Mouse (Mus musculus): ENCODE results near the gene Il15ra. TPM values are rescaled to one million over a fixed set of nuclear protein-coding genes. Genes with fewer than 3 reads are reported as not detected.

Il15ra gene
- total RNA-seq, 2 experiments from 2014 or later: 3.8 to 6.9 TPM

GRCm38 (mm10) chr2:11771701-11772100 is 66.6 kb downstream of the Il15ra start:
- DNase-seq (ENCODE audit: low spot score in 2 of 2): no peak
- intact Hi-C loops (cut with DNase I): no loop called here

DNA sequence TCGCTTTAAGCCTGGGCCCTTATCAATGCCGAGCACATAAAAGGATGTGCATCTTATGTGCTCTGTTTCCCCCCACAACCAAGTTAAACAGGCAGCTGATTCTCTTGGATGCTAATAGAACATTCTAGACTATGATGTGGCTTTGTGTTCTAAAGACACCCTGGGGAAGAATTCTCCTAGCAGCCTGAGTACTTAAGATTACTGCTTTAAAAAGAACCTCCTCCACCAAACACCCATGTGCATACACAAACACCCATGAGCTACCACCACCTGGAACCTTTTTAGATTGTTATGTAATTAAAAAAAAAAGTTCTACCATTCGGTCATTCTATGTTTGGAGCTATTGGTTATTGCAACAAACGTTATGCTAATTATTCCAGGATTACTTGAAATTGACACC is 67.3 kb downstream of the Il15ra start:
- intact Hi-C loops (cut with DNase I): no loop called here
- peak in 1 of 2 experiments; percentile 44 for DNase-seq (ENCODE audit: low spot score in 2 of 2)

GRCm38 (mm10) chr2:11774426-11774825 is 69.3 kb downstream of the Il15ra start:
- intact Hi-C loops (cut with DNase I): no loop called here
- no peak for DNase-seq (ENCODE audit: low spot score in 2 of 2)

DNA sequence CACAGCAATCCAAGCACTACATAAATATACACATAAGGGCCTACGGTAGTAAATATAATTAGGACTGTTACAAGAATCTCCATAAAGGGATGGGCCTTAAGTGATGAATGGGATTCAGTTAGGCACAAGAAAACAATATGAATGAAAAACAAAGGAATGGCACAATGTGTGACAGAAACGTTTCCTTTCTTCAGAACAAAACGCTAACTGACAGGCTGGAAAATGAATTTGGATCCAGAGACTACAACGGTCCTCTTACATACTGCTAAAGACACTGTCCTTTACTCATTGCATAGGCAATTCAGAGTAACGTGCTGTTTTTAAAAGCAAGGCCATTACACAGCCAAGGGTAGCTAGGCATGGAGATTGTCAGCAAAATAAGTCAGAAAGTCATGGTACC is 70.0 kb downstream of the Il15ra start:
- no peak for DNase-seq (ENCODE audit: low spot score in 2 of 2)
- intact Hi-C loops (cut with DNase I): no loop called here

- DNase-seq (ENCODE audit: low spot score in 2 of 2): no peak
- intact Hi-C loops (cut with DNase I): no loop called here
These were observed 71.3 kb downstream of the Il15ra start for GRCm38 (mm10) chr2:11776415-11776814.

DNA sequence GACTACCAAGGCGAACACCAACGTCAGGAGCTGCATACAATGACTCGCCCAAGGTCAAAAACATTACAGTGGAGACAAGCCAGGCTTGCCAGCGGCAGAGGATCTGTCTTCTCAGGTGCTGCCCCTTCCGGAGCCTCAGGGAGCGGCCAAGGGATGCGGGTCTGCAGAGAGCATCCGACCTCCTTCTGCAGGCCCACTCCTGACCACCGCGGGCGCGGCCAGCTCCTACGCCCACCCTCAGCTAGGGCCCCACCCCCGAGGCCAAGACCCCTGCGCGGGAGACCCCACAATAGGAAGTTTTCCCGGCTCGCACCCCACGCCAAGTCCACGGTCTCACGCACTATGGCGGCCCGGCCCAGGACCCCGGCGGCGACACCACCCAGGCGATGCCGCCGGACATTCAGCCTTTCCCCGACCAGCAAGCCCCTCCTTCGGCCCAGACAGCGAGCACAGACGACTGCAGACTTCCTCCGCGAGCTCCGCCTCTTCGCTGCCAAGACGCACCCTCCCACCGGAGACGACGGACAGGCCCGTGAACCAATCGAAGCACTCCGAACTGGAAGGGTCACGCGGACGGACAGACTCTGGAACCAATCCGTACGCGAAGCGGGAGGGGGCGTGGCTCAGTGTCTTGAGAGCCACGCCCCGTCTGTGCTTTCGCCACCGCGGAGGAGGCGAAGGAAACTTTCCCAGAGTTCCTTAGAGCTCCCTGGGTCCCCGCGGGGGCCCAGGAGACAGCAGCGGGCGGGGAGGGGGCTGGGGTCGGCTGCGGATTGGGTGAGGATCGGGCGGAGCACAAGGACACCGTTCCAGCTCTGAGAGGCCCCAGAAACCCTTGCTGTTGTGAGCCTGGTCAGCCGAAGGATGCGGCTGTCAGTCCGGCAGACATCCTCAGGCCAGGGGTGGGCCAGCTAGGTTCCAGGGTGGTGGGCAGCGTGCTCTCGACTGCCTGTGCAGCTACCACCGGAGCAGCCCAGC is 72.3 kb downstream of the Il15ra start, which contains the start of the genes Fbh1 and Ankrd16:
Gene Fbh1 (minus strand): TSS at position 492 of the 978 bp plus-strand sequence.
Gene Ankrd16 (plus strand): TSS at position 786 of the 978 bp plus-strand sequence.
- peak; percentile 100 for DNase-seq (ENCODE audit: low spot score in 2 of 2)
- intact Hi-C loops (cut with DNase I): no loop called here

- peak; percentile 79 to 83 for DNase-seq (ENCODE audit: low spot score in 2 of 2)
- intact Hi-C loops (cut with DNase I): no loop called here
These were observed 73.2 kb downstream of the Il15ra start for GRCm38 (mm10) chr2:11778087-11778823.

Other genes starting within 250 kb of the Il15ra start
- 10 to 100 TPM; 18.1 to 28.5 TPM for gene Pfkfb3, start 151.2 kb upstream of the Il15ra start, total RNA-seq (2021)
- 10 to 100 TPM; 81.9 to 87.6 TPM for gene Rbm17, start 101.1 kb upstream of the Il15ra start, total RNA-seq (2021)
- not detected for gene Gm17490, start 79.0 kb upstream of the Il15ra start, total RNA-seq (2021)
- gene Il2ra, start 62.5 kb upstream of the Il15ra start, total RNA-seq (2021): under 1 TPM; 0.11 to 0.13 TPM
- 10 to 100 TPM; 83.2 to 94.7 TPM for gene Fbh1, start 72.3 kb downstream of the Il15ra start, total RNA-seq (2021)
- gene Ankrd16, start 72.6 kb downstream of the Il15ra start, total RNA-seq (2021): 10 to 100 TPM; 64.0 to 66.9 TPM